Mouse (Mus musculus) megakaryocyte progenitor cell, adult 5-6 weeks (primary cell): Measurements from ENCODE around the gene Tmem120a. TPM values are rescaled to one million over a fixed set of nuclear protein-coding genes. Genes with fewer than 3 reads are reported as not detected.

Experiments used
- ATAC-seq: replicated peaks from 2 replicates; pipeline ENCODE4 v1.8.0; 2016; ENCODE audit warnings: mild to moderate bottlenecking, moderate TSS enrichment, inconsistent platforms; ENCODE audit not compliant: poor library complexity
- total RNA-seq, 2 experiments: library from RNA; stranded (forward) in 1 of 2; stranded (reverse) in 1 of 2; fragments of 157-497, 149-512 nt in 1 of 2; fragments of 200-1000 nt in 1 of 2; gene quantifications; 2 replicates each; pipeline versions ENCODE4 v1.2.3 to v1.2.4; 2015 to 2017

Tmem120a gene
- total RNA-seq, 2 experiments from 2014 or later, result 8.2 to 11.6 TPM

DNA sequence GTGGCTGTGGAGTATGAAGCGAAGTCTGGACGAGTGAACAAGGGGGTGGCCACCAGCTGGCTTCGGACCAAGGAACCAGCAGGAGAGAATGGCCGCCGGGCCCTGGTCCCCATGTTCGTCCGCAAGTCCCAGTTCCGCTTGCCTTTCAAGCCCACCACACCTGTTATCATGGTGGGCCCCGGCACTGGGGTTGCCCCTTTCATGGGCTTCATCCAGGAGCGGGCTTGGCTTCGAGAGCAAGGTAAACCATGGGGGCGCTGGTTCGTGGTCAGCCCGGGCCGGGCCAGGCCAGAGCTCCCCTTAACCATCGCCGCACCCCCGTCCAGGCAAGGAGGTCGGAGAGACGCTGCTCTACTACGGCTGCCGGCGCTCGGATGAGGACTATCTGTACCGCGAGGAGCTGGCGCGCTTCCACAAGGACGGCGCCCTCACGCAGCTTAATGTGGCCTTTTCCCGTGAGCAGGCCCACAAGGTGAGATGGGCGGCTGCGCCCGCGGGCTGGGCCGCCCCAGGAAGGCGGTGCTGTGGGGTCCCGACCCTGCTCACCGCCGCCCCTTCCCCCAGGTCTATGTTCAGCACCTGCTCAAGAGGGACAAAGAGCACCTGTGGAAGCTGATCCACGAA is 10.1 kb downstream of the Tmem120a start:
- ATAC-seq, result no peak

DNA sequence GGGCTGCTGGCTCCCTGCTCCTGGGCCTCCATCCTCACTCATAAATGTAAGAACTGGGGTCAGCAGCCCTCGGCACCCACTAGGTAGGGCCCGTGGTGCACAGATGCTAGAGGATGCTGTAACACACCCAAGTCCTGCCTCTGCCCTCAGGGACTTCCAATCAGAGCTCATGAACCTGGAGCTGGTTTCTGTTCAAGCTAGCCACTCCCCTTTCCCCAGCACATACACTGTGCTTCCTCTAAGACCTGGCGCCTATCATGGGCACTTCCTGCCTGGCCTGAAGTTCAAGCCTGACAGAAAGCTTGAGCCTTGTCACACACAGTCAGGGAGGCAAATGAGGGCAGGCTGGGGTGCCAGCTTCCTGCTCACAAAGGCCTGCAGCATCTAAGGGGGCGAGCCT is 11.2 kb downstream of the Tmem120a start:
- no peak for ATAC-seq

DNA sequence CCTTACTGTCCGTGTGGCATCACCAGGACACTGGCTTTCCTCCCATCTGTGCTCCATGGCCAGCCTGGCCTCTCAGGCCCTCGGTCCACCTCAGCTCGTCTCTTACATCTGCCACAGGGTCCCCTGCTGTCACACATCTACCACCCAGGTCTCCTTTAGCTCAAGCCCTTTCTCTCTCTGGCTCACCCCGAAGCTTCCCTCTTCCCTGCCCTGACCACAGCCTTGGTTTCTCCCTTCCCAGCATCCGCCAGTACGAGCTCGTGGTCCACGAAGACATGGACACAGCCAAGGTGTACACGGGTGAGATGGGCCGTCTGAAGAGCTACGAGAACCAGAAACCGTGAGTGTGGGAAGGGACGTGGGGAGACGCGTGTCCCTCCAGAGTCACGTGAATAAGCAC is 12.9 kb downstream of the Tmem120a start:
- no peak for ATAC-seq

DNA sequence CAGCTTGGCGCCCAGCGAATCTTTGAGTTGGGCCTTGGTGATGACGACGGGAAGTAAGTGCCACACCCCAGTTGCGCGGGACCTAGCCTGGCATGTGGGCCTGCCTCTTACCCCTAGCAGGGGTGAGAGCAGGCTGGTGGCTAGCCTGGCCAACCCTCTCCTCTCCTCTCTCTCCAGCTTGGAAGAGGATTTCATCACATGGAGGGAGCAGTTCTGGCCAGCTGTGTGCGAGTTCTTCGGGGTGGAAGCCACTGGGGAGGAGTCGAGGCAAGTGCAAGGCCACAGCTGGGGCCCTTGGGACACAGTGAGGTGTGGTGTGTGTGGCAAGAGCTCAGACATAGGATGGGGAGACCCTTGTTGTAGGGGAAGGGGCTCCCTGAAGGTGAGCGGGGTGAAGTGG is 13.3 kb downstream of the Tmem120a start:
- ATAC-seq, result no peak

- ATAC-seq, result no peak
Observed at GRCm38 (mm10) chr5:135730278-135730677, 14.0 kb downstream of the Tmem120a start.

- ATAC-seq, result no peak
Observed at GRCm38 (mm10) chr5:135729351-135729750, 14.9 kb downstream of the Tmem120a start.

GRCm38 (mm10) chr5:135728361-135728760 is 15.9 kb downstream of the Tmem120a start:
- ATAC-seq, result no peak

DNA sequence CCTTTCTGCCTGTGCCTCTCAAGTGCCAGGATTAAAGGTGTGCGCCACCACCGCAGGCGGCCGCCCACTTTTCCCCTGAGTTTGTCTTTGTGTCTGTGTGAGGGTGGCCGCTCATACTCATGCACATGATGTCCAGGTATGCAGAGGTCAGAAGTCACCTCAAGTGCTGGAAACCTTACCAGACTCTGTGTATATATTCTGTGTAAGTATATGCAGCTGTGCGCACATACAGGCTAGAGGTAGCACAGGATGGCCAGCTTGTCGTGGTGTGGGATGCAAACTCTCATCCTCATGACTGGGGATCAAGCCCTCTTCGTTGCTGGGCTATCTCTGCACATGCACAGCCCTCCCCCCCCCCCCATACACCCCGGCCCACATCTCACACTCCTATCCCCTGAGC is 16.4 kb downstream of the Tmem120a start:
- ATAC-seq, result no peak

DNA sequence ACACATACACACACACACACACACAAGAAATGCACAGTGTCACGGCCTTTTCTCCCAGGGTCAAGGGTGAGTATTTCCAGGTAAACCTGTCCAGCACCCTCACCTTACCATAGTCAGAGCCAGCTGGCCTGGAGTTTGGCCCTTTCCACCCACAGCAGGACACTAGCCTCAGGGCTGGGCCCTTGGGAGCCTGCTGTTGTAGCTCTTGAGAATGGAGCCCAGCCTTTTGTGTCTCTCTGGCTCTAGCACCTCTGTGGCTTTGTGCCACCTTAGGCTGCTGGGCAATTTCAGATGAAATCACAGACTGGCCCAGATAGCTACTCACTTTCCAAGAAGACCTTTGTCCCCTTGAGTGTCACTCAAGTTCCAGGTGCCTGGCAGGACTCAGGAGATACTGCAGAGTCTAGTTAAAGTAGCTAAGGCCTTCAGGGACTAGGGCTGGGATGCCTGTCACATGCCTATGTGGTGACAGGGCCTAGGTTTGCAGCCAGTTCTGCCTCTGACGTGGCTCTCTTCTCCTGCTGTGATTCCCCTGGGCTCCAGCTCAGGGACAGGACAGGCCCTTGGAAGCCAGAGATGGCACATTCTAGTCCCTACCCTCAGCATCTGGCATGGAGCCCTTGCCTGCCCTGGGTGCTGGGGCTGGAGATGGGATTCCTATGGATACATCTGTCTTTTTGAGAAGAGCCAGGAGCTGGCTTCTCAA is 17.5 kb downstream of the Tmem120a start:
- no peak for ATAC-seq

- ATAC-seq, result no peak
Observed at GRCm38 (mm10) chr5:135725991-135726390, 18.3 kb downstream of the Tmem120a start.

DNA sequence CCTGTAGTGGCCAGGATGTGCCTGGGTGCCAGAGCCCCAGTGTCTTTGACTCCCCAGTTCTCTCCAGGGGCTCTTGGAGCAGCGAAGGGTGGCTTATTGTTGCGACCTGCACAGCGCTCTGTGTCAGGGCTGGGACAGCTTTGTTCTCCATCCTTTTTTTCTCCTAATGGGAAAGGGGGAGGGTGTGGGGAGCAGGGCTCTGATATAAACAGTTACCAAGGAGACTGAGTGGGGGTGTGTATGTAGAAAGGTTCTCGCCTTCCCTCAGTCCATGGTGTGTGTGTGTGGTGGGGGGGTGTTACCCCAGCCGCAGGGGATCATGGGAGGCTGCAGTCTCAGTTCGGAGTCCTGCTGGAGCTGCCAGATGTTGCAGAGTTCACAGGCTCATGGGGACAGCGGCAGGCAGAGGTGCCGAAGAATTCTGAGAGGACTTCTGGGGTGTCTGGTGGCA is 18.8 kb downstream of the Tmem120a start:
- no peak for ATAC-seq

GRCm38 (mm10) chr5:135724536-135725322 is 19.5 kb downstream of the Tmem120a start:
- ATAC-seq, result no peak

GRCm38 (mm10) chr5:135723165-135723751 is 21.0 kb downstream of the Tmem120a start:
- ATAC-seq, result no peak

GRCm38 (mm10) chr5:135722121-135722520 is 22.1 kb downstream of the Tmem120a start:
- ATAC-seq, result no peak

DNA sequence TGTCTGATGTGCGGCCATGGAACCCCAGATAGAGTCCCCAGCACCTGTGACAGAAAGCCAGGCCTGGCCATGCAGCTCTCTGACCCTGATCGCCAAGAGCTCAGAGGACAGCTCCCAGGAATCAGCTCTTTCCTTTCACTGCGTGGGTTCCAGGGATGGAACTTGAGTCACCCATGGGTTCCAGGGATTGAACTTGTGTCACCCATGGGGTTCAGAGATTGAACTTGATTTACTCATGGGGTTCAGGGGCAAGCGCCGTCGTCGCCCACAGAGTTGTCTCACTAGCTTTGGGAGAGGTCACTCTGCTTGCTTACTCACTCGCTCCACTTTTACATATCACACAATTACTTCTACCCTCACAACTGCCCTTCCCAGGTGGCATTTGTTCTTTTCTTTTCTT is 23.2 kb downstream of the Tmem120a start:
- ATAC-seq, result no peak

GRCm38 (mm10) chr5:135720121-135720520 is 24.1 kb downstream of the Tmem120a start:
- no peak for ATAC-seq

DNA sequence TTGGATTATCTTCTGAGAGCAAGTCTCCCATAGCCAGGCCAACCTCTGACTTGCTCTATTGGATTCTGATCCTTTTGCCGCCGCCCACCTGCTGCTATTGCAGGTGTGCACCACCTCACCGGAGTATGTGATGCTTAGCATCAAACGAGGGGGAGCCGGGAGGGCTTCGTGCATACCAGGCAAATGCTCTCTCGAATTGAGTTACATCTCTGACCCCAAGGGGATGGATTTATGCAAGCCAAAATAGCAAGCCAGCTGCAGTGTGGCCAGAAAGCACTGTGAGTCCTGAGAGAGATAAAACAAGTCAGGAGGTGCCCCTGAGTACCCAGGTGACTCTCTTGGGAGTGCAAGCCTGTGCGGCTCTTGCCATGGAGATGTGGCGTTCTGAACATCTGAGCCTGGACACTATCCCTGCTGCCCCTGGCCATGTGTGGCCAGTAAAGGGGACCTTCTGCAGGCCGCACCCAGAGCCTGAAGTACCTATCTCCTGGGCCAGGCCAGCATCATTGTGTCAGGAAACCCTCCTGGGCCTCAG is 24.6 kb downstream of the Tmem120a start:
- ATAC-seq, result no peak

DNA sequence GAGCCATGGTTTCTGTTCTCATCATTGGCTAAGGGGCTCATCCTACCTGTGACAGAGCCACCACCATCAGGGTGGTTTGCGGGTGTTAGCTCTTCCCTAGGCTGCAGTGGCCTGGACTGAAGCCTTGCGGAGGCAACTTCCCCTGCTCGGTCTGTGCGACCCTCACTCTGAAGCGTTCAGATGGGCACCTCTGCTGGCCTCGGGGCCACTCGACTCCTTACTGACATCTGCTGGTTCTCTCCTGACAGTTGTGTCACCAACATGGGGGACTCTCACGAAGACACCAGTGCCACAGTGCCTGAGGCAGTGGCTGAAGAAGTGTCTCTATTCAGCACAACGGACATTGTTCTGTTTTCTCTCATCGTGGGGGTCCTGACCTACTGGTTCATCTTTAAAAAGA is 28.6 kb downstream of the Tmem120a start:
- no peak for ATAC-seq

- ATAC-seq, result peak; percentile 92
Observed at GRCm38 (mm10) chr5:135713441-135714218, 30.6 kb downstream of the Tmem120a start.

DNA sequence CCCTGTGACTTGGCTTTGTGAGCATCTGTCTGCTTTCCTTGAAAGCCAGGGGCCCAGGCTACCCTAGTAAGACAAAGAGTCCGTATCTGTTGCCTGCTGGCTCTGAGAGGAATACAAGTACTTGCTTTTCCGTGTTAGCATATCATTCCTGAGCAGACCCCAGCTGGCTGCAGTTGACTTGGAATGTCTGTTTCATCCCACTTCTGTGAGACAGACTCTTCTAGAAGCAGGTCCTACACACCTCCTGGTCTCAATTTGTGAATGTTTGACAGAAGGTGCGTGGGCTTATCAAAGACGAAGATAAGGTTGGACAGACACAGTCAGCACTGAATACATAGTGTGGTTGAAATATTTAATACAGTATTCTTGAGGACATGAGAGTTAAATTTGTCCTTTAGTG is 31.4 kb downstream of the Tmem120a start:
- no peak for ATAC-seq
